Mouse (Mus musculus): ENCODE measurements around the gene Shroom2. TPM values are rescaled to one million over a fixed set of nuclear protein-coding genes. Genes with fewer than 3 reads are reported as not detected.
"Not testable (repeated sequence)": the region's sequence is repeated elsewhere in the genome, so short reads cannot be mapped to it uniquely, and the experiment has no call there.

Shroom2 gene
- polyA plus RNA-seq, 2 experiments = 0.97 to 1.1 TPM

GRCm38 (mm10) chrX:152738759-152739368, 30.4 kb downstream of the Shroom2 start:
- TF ChIP-seq EP300 (IDR thresholded peaks at IDR 0.05; ENCODE audit: low read depth) = no peak
- no peak for TF ChIP-seq CTCF (IDR thresholded peaks at IDR 0.05; ENCODE audit: low read depth)
- no peak overlapping the region for H3K27ac ChIP-seq
- H3K27me3 ChIP-seq (ENCODE audit: control insufficient read depth, insufficient read depth, low read length) = no peaks in the 10 kb centered on the region
- DNase-seq (ENCODE audit: low read depth in 3 of 3, low spot score in 3 of 3) (no peak), ATAC-seq (ENCODE audit: insufficient read depth) (no peak)
- H3K4me2 ChIP-seq (ENCODE audit: low read depth) = no peak overlapping the region
- H3K4me3 ChIP-seq (ENCODE audit: insufficient read depth in 1 of 2, low read depth in 2 of 2, low read length in 2 of 2) = no peak overlapping the region
- WGBS (ENCODE audit: insufficient replicate concordance) = 54% methylated on average over 4 of the region's 4 CpGs
- no peak overlapping the region for H3K9ac ChIP-seq (replicated peaks)
- no peaks in the 10 kb centered on the region for H3K9me3 ChIP-seq (ENCODE audit: control insufficient read depth, low read length)
- no peaks in the 10 kb centered on the region for H3K36me3 ChIP-seq (replicated peaks; ENCODE audit: control insufficient read depth, insufficient read depth, low read depth)
- no peaks in the 10 kb centered on the region; a peak in 1 of 4 replicates for H3K4me1 ChIP-seq (replicated peaks; ENCODE audit: control insufficient read depth in 2 of 2, insufficient read depth in 2 of 2, low read length in 1 of 2)

- DNase-seq (ENCODE audit: low read depth in 3 of 3, low spot score in 3 of 3) = peak in 1 of 3 experiments; percentile 9
- Histone ChIP-seq H3K4me1 (replicated peaks; ENCODE audit: control insufficient read depth in 2 of 2, insufficient read depth in 2 of 2, low read length in 1 of 2) (no peaks in the 10 kb centered on the region; a peak in 1 of 4 replicates), H3K36me3 (replicated peaks; ENCODE audit: control insufficient read depth, insufficient read depth, low read depth) (no peaks in the 10 kb centered on the region), H3K9ac (replicated peaks) (no peak overlapping the region), H3K4me2 (ENCODE audit: low read depth) (no peak overlapping the region), H3K27ac (no peak overlapping the region), H3K9me3 (ENCODE audit: control insufficient read depth, low read length) (no peaks in the 10 kb centered on the region), H3K4me3 (ENCODE audit: insufficient read depth in 1 of 2, low read depth in 2 of 2, low read length in 2 of 2) (no peak overlapping the region), H3K27me3 (ENCODE audit: control insufficient read depth, insufficient read depth, low read length) (no peaks in the 10 kb centered on the region)
- ATAC-seq (ENCODE audit: insufficient read depth) = no peak
- TF ChIP-seq CTCF (IDR thresholded peaks at IDR 0.05; ENCODE audit: low read depth) (no peak), EP300 (IDR thresholded peaks at IDR 0.05; ENCODE audit: low read depth) (no peak)
- 24% methylated on average over 2 of the region's 2 CpGs for WGBS (ENCODE audit: insufficient replicate concordance)
Measured at GRCm38 (mm10) chrX:152738191-152738590, 31.1 kb downstream of the Shroom2 start.

- TF ChIP-seq CTCF (IDR thresholded peaks at IDR 0.05; ENCODE audit: low read depth) (no peak), EP300 (IDR thresholded peaks at IDR 0.05; ENCODE audit: low read depth) (no peak)
- Histone ChIP-seq H3K27ac (no peak overlapping the region), H3K9me3 (ENCODE audit: control insufficient read depth, low read length) (no peaks in the 10 kb centered on the region), H3K9ac (replicated peaks) (no peak overlapping the region), H3K4me1 (replicated peaks; ENCODE audit: control insufficient read depth in 2 of 2, insufficient read depth in 2 of 2, low read length in 1 of 2) (no peaks in the 10 kb centered on the region), H3K27me3 (ENCODE audit: control insufficient read depth, insufficient read depth, low read length) (no peaks in the 10 kb centered on the region), H3K4me2 (ENCODE audit: low read depth) (no peak overlapping the region), H3K4me3 (ENCODE audit: insufficient read depth in 1 of 2, low read depth in 2 of 2, low read length in 2 of 2) (no peak overlapping the region), H3K36me3 (replicated peaks; ENCODE audit: control insufficient read depth, insufficient read depth, low read depth) (no peaks in the 10 kb centered on the region)
- DNase-seq (ENCODE audit: low read depth in 3 of 3, low spot score in 3 of 3) (no peak), ATAC-seq (ENCODE audit: insufficient read depth) (no peak)
Measured at GRCm38 (mm10) chrX:152735283-152735682, 34.0 kb downstream of the Shroom2 start.

GRCm38 (mm10) chrX:152716693-152717092, 52.6 kb downstream of the Shroom2 start:
- H3K27ac ChIP-seq = no peak overlapping the region
- H3K4me3 ChIP-seq (ENCODE audit: insufficient read depth in 1 of 2, low read depth in 2 of 2, low read length in 2 of 2) = no peak overlapping the region
- TF ChIP-seq EP300 (IDR thresholded peaks at IDR 0.05; ENCODE audit: low read depth) (no peak), CTCF (IDR thresholded peaks at IDR 0.05; ENCODE audit: low read depth) (no peak)
- no peak for ATAC-seq (ENCODE audit: insufficient read depth)
- DNase-seq (ENCODE audit: low read depth in 3 of 3, low spot score in 3 of 3) = no peak
- H3K27me3 ChIP-seq (ENCODE audit: control insufficient read depth, insufficient read depth, low read length) = no peaks in the 10 kb centered on the region
- H3K4me1 ChIP-seq (replicated peaks; ENCODE audit: control insufficient read depth in 2 of 2, insufficient read depth in 2 of 2, low read length in 1 of 2) = no peaks in the 10 kb centered on the region
- H3K4me2 ChIP-seq (ENCODE audit: low read depth) = no peak overlapping the region
- H3K9me3 ChIP-seq (ENCODE audit: control insufficient read depth, low read length) = no peaks in the 10 kb centered on the region
- H3K36me3 ChIP-seq (replicated peaks; ENCODE audit: control insufficient read depth, insufficient read depth, low read depth) = no peaks in the 10 kb centered on the region
- H3K9ac ChIP-seq (replicated peaks) = no peak overlapping the region

- not testable (repeated sequence) for H3K4me3 ChIP-seq (ENCODE audit: insufficient read depth in 1 of 2, low read depth in 2 of 2, low read length in 2 of 2); H3K27ac ChIP-seq; H3K4me1 ChIP-seq (replicated peaks; ENCODE audit: control insufficient read depth in 2 of 2, insufficient read depth in 2 of 2, low read length in 1 of 2); H3K9ac ChIP-seq (replicated peaks); ATAC-seq (ENCODE audit: insufficient read depth); DNase-seq (ENCODE audit: low read depth in 3 of 3, low spot score in 3 of 3); H3K4me2 ChIP-seq (ENCODE audit: low read depth); H3K36me3 ChIP-seq (replicated peaks; ENCODE audit: control insufficient read depth, insufficient read depth, low read depth); H3K27me3 ChIP-seq (ENCODE audit: control insufficient read depth, insufficient read depth, low read length); H3K9me3 ChIP-seq (ENCODE audit: control insufficient read depth, low read length)
- WGBS (ENCODE audit: insufficient replicate concordance) = 41% methylated on average over 2 of the region's 2 CpGs
Measured at GRCm38 (mm10) chrX:152710715-152711114, 58.5 kb downstream of the Shroom2 start.

Data from liver, embryonic 14.5 days (tissue).